Mouse (Mus musculus): ENCODE data around the gene Srpk2. TPM values are rescaled to one million over a fixed set of nuclear protein-coding genes. Genes with fewer than 3 reads are reported as not detected.

The Srpk2 gene
- polyA plus RNA-seq, 1 experiment, result 71.2 TPM

DNA sequence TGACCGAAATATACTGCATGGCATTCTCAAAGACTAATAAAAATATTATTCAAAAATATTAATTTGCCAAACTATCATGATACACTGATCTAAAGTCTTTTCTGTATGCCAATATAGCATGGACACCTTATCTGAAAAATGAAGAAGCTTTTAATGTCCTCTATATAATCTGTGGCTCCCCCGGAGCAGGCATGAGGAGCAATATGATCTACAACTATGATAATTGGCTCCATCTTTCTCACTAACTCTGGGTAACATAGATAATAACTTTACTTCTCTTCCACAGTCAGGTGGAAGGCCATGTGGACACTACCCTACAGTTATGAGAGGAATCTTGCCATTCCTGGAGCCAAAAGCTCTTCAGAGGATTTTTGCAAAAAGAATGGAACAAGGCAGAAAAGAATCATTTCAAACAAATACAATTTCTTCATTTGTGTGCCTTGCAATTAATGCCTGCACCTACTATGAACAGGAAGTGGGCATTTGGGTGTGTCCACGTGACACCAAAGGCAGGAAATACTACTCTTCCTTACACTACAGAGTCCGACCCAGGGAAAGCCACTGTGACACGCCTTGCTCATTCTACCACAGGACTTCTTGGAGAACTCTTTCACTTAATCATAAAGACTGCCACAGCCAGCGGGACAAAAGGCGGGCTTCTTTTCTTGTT lies 80.2 kb downstream of the Srpk2 start:
- no peak overlapping the region for H3K4me3 ChIP-seq (ENCODE audit: low read depth, low read length)
- no peak overlapping the region for H3K9ac ChIP-seq (ENCODE audit: low read depth, poor library complexity, severe bottlenecking)
- H3K36me3 ChIP-seq (ENCODE audit: control insufficient read depth, insufficient read depth, low read length, poor library complexity, severe bottlenecking), result no peaks in the 10 kb centered on the region
- H3K4me1 ChIP-seq (ENCODE audit: control insufficient read depth, insufficient read depth, low read length), result no peaks in the 10 kb centered on the region
- no peak overlapping the region for H3K27ac ChIP-seq (ENCODE audit: insufficient read depth, low read length)
- TF ChIP-seq EP300 (IDR thresholded peaks at IDR 0.05; ENCODE audit: insufficient read depth, low read depth, low read length), result no peak
- no peak for TF ChIP-seq CTCF (IDR thresholded peaks at IDR 0.05; ENCODE audit: low read depth, low read length)
- TF ChIP-seq POLR2A (IDR thresholded peaks at IDR 0.05; ENCODE audit: insufficient read depth, low read length), result no peak
- H3K27me3 ChIP-seq (ENCODE audit: control insufficient read depth, insufficient read depth, low read length, poor library complexity, severe bottlenecking), result no peaks in the 10 kb centered on the region
- H3K9me3 ChIP-seq (replicated peaks; ENCODE audit: control insufficient read depth, insufficient read depth, low read length, poor library complexity, severe bottlenecking), result no peaks in the 10 kb centered on the region

DNA sequence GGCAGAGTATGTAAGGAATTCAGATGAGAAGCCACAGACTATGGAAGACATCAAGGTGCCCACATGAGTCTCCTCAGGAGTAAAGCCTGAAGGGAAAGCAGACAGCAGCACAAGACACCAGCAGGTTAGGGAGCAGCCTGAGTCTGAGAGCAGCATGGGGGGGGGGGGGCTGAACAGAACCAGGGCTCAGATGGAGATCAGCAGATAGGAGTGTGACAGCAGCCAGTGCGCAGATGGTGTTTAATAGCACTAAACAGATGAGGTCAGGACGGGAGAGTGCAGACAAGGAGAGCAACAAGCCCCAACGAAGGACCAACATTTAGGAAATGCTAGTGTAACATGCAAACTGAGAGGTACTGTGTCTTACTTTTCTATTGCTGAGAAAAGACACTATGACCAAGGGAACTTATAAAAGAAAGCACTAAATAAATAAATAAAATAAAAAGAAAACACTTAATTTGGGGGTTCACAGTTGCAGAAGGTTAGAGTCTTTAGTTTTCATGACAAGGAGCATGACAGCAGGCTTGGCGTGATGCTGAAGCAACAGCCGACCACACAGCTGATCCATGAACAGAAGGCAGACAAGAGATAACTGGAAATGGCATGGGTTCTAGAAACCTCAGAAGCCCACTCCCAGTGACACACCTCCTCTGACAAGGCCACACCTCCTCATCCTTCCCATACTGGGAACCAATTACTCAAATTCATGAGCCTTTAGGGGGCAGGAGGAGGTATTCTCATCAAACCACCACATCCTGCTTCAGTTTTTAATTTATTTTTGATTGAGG lies 84.5 kb downstream of the Srpk2 start:
- no peaks in the 10 kb centered on the region for H3K9me3 ChIP-seq (replicated peaks; ENCODE audit: control insufficient read depth, insufficient read depth, low read length, poor library complexity, severe bottlenecking)
- no peak overlapping the region for H3K9ac ChIP-seq (ENCODE audit: low read depth, poor library complexity, severe bottlenecking)
- no peak overlapping the region for H3K27ac ChIP-seq (ENCODE audit: insufficient read depth, low read length)
- H3K4me1 ChIP-seq (ENCODE audit: control insufficient read depth, insufficient read depth, low read length), result no peaks in the 10 kb centered on the region
- H3K4me3 ChIP-seq (ENCODE audit: low read depth, low read length), result no peak overlapping the region
- no peaks in the 10 kb centered on the region for H3K36me3 ChIP-seq (ENCODE audit: control insufficient read depth, insufficient read depth, low read length, poor library complexity, severe bottlenecking)
- TF ChIP-seq CTCF (IDR thresholded peaks at IDR 0.05; ENCODE audit: low read depth, low read length), result no peak
- no peak for TF ChIP-seq POLR2A (IDR thresholded peaks at IDR 0.05; ENCODE audit: insufficient read depth, low read length)
- TF ChIP-seq EP300 (IDR thresholded peaks at IDR 0.05; ENCODE audit: insufficient read depth, low read depth, low read length), result no peak
- H3K27me3 ChIP-seq (ENCODE audit: control insufficient read depth, insufficient read depth, low read length, poor library complexity, severe bottlenecking), result no peaks in the 10 kb centered on the region

DNA sequence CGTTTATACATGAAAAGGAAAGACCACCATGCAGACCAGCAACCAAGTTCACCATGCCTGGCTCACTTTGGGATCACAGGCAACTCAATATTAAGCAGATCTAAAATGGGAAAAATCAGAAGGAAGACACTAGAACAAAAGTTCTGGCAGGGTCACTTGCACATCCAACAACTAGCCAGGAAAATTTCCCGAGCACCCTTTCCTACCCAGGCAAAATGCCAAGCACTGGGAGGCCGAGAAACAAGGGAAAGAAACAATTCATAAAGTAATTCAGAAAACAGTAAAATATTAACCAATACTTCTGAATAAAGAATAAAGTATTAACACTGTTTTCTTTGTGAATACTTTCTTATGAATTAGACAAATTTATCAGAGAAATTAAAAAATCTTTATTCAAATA lies 85.2 kb downstream of the Srpk2 start:
- Histone ChIP-seq H3K4me1 (ENCODE audit: control insufficient read depth, insufficient read depth, low read length) (no peaks in the 10 kb centered on the region), H3K27me3 (ENCODE audit: control insufficient read depth, insufficient read depth, low read length, poor library complexity, severe bottlenecking) (no peaks in the 10 kb centered on the region), H3K9me3 (replicated peaks; ENCODE audit: control insufficient read depth, insufficient read depth, low read length, poor library complexity, severe bottlenecking) (no peaks in the 10 kb centered on the region), H3K9ac (ENCODE audit: low read depth, poor library complexity, severe bottlenecking) (no peak overlapping the region), H3K27ac (ENCODE audit: insufficient read depth, low read length) (no peak overlapping the region), H3K36me3 (ENCODE audit: control insufficient read depth, insufficient read depth, low read length, poor library complexity, severe bottlenecking) (no peaks in the 10 kb centered on the region), H3K4me3 (ENCODE audit: low read depth, low read length) (no peak overlapping the region)
- TF ChIP-seq EP300 (IDR thresholded peaks at IDR 0.05; ENCODE audit: insufficient read depth, low read depth, low read length) (no peak), CTCF (IDR thresholded peaks at IDR 0.05; ENCODE audit: low read depth, low read length) (no peak), POLR2A (IDR thresholded peaks at IDR 0.05; ENCODE audit: insufficient read depth, low read length) (no peak)

DNA sequence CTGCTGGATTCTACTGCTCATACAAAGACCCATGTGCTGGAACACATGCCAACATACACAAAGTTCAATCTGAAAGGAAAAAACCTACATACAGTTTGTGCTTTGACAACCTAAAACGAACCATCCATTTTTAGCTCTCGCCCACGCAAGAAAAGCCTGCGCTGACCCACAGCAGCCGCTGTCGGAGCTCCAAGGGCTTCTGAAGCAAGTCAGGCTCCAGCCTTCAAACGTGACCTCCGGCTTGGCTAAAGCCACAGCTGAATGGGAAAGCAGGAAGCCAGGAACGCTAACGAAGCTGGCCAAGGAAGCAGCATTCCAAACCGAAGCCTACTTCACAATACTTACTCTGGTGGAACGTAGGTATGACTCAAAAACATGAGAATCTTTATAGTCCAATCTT lies 85.9 kb downstream of the Srpk2 start:
- Histone ChIP-seq H3K36me3 (ENCODE audit: control insufficient read depth, insufficient read depth, low read length, poor library complexity, severe bottlenecking) (no peaks in the 10 kb centered on the region), H3K4me1 (ENCODE audit: control insufficient read depth, insufficient read depth, low read length) (no peaks in the 10 kb centered on the region), H3K27me3 (ENCODE audit: control insufficient read depth, insufficient read depth, low read length, poor library complexity, severe bottlenecking) (no peaks in the 10 kb centered on the region), H3K27ac (ENCODE audit: insufficient read depth, low read length) (no peak overlapping the region), H3K9me3 (replicated peaks; ENCODE audit: control insufficient read depth, insufficient read depth, low read length, poor library complexity, severe bottlenecking) (no peaks in the 10 kb centered on the region), H3K4me3 (ENCODE audit: low read depth, low read length) (no peak overlapping the region), H3K9ac (ENCODE audit: low read depth, poor library complexity, severe bottlenecking) (no peak overlapping the region)
- no peak for TF ChIP-seq EP300 (IDR thresholded peaks at IDR 0.05; ENCODE audit: insufficient read depth, low read depth, low read length)
- TF ChIP-seq POLR2A (IDR thresholded peaks at IDR 0.05; ENCODE audit: insufficient read depth, low read length), result no peak
- no peak for TF ChIP-seq CTCF (IDR thresholded peaks at IDR 0.05; ENCODE audit: low read depth, low read length)

DNA sequence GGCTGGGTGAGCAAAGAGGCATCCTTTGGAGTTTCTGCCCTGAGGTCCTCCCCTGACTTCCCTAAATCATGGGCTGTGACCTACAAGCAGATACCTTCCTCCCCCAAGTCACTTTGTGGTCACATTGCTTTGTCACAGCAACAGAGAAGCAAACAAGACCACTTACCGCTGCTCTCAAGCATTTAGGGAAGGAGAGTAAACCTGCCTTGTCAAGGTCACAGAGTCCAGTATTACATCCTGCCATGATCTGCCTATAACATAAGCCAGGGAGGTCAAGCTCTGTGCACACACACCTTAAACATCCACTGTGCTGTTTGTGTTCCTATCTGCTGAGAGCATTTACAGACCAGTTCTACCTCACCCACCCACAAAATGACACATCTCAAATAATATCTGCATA lies 86.4 kb downstream of the Srpk2 start:
- no peaks in the 10 kb centered on the region for H3K36me3 ChIP-seq (ENCODE audit: control insufficient read depth, insufficient read depth, low read length, poor library complexity, severe bottlenecking)
- H3K4me1 ChIP-seq (ENCODE audit: control insufficient read depth, insufficient read depth, low read length), result no peaks in the 10 kb centered on the region
- H3K27ac ChIP-seq (ENCODE audit: insufficient read depth, low read length), result no peak overlapping the region
- H3K27me3 ChIP-seq (ENCODE audit: control insufficient read depth, insufficient read depth, low read length, poor library complexity, severe bottlenecking), result no peaks in the 10 kb centered on the region
- H3K9me3 ChIP-seq (replicated peaks; ENCODE audit: control insufficient read depth, insufficient read depth, low read length, poor library complexity, severe bottlenecking), result no peaks in the 10 kb centered on the region
- no peak overlapping the region for H3K4me3 ChIP-seq (ENCODE audit: low read depth, low read length)
- H3K9ac ChIP-seq (ENCODE audit: low read depth, poor library complexity, severe bottlenecking), result no peak overlapping the region
- TF ChIP-seq CTCF (IDR thresholded peaks at IDR 0.05; ENCODE audit: low read depth, low read length) (no peak), EP300 (IDR thresholded peaks at IDR 0.05; ENCODE audit: insufficient read depth, low read depth, low read length) (no peak), POLR2A (IDR thresholded peaks at IDR 0.05; ENCODE audit: insufficient read depth, low read length) (no peak)

DNA sequence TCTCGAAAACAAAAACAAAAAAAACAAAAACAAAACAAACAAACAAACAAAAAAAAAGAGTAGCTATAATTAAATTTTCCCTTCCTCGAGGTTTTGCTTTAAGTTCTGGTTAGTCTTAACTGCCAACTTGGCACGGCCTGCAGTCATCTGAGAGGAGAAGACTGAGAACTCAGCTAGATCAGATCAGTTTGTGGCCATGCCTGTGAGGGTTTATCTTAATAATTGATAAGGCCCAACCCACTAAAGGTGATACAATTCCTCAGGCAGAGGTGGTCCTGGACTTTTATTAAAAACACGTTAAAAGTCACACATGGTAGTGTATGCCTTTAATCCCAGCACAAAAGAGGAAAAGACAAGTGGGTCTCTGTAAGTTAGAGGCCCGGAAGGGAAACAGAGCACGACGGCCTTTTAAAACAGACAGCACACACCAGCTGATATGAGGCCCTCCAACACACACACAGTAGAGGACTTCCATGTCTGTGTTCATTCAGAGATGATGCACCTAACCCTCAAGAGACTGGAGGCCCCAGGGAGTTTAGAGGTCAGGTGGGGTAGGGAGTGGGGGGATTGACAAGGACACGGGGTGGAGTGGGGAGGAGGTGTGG lies 87.1 kb downstream of the Srpk2 start:
- no peaks in the 10 kb centered on the region for H3K9me3 ChIP-seq (replicated peaks; ENCODE audit: control insufficient read depth, insufficient read depth, low read length, poor library complexity, severe bottlenecking)
- TF ChIP-seq POLR2A (IDR thresholded peaks at IDR 0.05; ENCODE audit: insufficient read depth, low read length) (no peak), EP300 (IDR thresholded peaks at IDR 0.05; ENCODE audit: insufficient read depth, low read depth, low read length) (no peak), CTCF (IDR thresholded peaks at IDR 0.05; ENCODE audit: low read depth, low read length) (no peak)
- H3K4me3 ChIP-seq (ENCODE audit: low read depth, low read length), result no peak overlapping the region
- H3K4me1 ChIP-seq (ENCODE audit: control insufficient read depth, insufficient read depth, low read length), result no peaks in the 10 kb centered on the region
- no peaks in the 10 kb centered on the region for H3K36me3 ChIP-seq (ENCODE audit: control insufficient read depth, insufficient read depth, low read length, poor library complexity, severe bottlenecking)
- H3K27me3 ChIP-seq (ENCODE audit: control insufficient read depth, insufficient read depth, low read length, poor library complexity, severe bottlenecking), result no peaks in the 10 kb centered on the region
- no peak overlapping the region for H3K27ac ChIP-seq (ENCODE audit: insufficient read depth, low read length)
- no peak overlapping the region for H3K9ac ChIP-seq (ENCODE audit: low read depth, poor library complexity, severe bottlenecking)

Measured in ES-Bruce4 (cell line).